Mouse (Mus musculus) stomach, postnatal 0 days (tissue): Measurements from ENCODE around the gene Slc41a2. TPM values are rescaled to one million over a fixed set of nuclear protein-coding genes. Genes with fewer than 3 reads are reported as not detected.

ENCODE experiments used
- ATAC-seq: fragments of 200-750 bp; cut with Nextera tagmentation; 2 replicates; pipeline ENCODE4 v1.8.0; 2017; ENCODE audit not compliant: low FRiP score, low TSS enrichment
- DNase-seq: peaks from one replicate; pipeline ENCODE4 v3.0.0-alpha.2; 2016; ENCODE audit warnings: low spot score
- H3K27ac ChIP-seq: fragments of 300-500 bp; sonication (generic); replicated peaks from 2 replicates; pipeline ENCODE4 v1.5.1; 2014; ENCODE audit warnings: mild to moderate bottlenecking, control low read depth
- H3K27me3 ChIP-seq: fragments of 300-500 bp; sonication (generic); 2 replicates; pipeline ENCODE4 v1.6.1; 2014; ENCODE audit warnings: low read length; ENCODE audit not compliant: control insufficient read depth, insufficient read depth
- H3K36me3 ChIP-seq: fragments of 300-500 bp; sonication (generic); 2 replicates; pipeline ENCODE4 v1.6.1; 2014; ENCODE audit warnings: low read length, mixed read lengths; ENCODE audit not compliant: control insufficient read depth, insufficient read depth
- H3K4me1 ChIP-seq: fragments of 300-500 bp; sonication (generic); replicated peaks from 2 replicates; pipeline ENCODE4 v1.6.1; 2014; ENCODE audit warnings: antibody characterized with exemption; ENCODE audit not compliant: control insufficient read depth, insufficient read depth
- H3K4me2 ChIP-seq: fragments of 300-500 bp; sonication (generic); replicated peaks from 2 replicates; pipeline ENCODE4 v1.6.1; 2014; ENCODE audit warnings: low read depth, mild to moderate bottlenecking, control low read depth, moderate library complexity
- H3K4me3 ChIP-seq: fragments of 300-500 bp; sonication (generic); 2 replicates; pipeline ENCODE4 v1.5.1; 2014; ENCODE audit warnings: low read depth, low read length, control low read depth
- H3K9ac ChIP-seq: fragments of 300-500 bp; sonication (generic); 2 replicates; pipeline ENCODE4 v1.6.1; 2014; ENCODE audit warnings: mild to moderate bottlenecking, low read length, control low read depth, mixed read lengths
- H3K9me3 ChIP-seq: fragments of 300-500 bp; sonication (generic); 2 replicates; pipeline ENCODE4 v1.6.1; 2016; ENCODE audit warnings: low read length; ENCODE audit not compliant: control insufficient read depth
- CTCF ChIP-seq: IDR thresholded peaks from 2 replicates; pipeline ENCODE4 v1.5.1; 2016; ENCODE audit warnings: antibody characterized with exemption, low read depth, mild to moderate bottlenecking, moderate library complexity
- EP300 ChIP-seq: optimal IDR thresholded peaks from 2 replicates; pipeline ENCODE3; 2016; ENCODE audit warnings: antibody characterized with exemption
- WGBS: fragments of 180-500 bp; shearing (Covaris S2); extraction: QIAGEN DNeasy Blood & Tissue Kit; methylation state at CpG from one replicate; pipeline ENCODE4 v1.1.7; 2014; 5-methylcytosine and 5-hydroxymethylcytosine counted together
- polyA plus RNA-seq: library from polyadenylated mRNA; unstranded; fragments of >200 nt; fragmentation: Nextera tagmentation; extraction: Ambion mirVana; gene quantifications from 2 replicates; pipeline ENCODE4 v1.2.1, GENCODE M21; 2015

The Slc41a2 gene
- polyA plus RNA-seq, 1 experiment from 2014 or later: 0.92 TPM

DNA sequence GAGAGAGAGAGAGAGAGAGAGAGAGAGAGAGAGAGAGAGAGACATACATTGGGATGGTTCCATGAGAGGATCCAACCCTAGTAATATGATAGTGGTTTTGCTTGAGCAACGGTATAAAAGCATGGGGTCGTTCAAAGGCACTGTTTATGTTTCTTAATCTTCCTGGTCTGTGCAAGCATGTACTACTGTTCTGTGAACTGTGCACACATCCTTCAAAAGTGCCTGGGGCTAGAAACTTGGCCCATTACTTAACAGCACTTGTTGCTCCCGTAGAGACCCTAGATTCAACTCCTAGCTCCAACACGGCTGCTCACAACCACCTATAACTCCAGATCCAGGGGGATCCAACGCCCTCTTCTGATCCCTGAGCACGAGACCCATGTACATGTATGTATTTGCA lies 17.3 kb downstream of the Slc41a2 start:
- ATAC-seq: no peak
- Histone ChIP-seq H3K4me2 (no peak overlapping the region), H3K9me3 (no peaks in the 10 kb centered on the region), H3K4me3 (no peak overlapping the region), H3K4me1 (no peaks in the 10 kb centered on the region), H3K27me3 (no peaks in the 10 kb centered on the region), H3K9ac (no peak overlapping the region), H3K36me3 (no peaks in the 10 kb centered on the region), H3K27ac (no peak overlapping the region)
- WGBS: 65% methylated on average over 6 of the region's 6 CpGs
- no peak for DNase-seq
- no peak for TF ChIP-seq EP300
- no peak for TF ChIP-seq CTCF

DNA sequence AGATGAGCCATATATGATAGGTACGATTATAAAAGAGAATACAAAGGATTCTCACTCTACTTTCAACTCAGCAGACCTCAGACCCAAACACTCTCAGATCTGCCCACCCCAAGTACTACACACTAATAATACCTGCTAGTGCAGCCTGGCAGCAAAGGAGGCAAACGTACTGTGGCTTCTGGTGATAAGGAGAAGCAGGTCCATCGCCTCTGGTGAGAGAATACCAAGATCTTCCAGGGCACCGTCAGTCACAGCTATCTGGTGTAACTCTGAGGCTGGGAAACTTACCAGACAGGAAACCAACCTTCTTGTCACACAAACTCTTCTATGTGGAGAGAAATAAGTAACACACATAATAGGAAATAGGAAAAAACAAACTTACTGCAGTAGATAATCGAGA lies 24.6 kb downstream of the Slc41a2 start:
- no peaks in the 10 kb centered on the region for H3K9me3 ChIP-seq
- H3K4me2 ChIP-seq: no peak overlapping the region
- no peak for ATAC-seq
- WGBS: 78% methylated on average over 5 of the region's 5 CpGs
- no peaks in the 10 kb centered on the region for H3K4me1 ChIP-seq
- no peak overlapping the region for H3K9ac ChIP-seq
- no peak overlapping the region for H3K27ac ChIP-seq
- H3K36me3 ChIP-seq: no peaks in the 10 kb centered on the region
- no peak overlapping the region for H3K4me3 ChIP-seq
- TF ChIP-seq CTCF: no peak
- no peak for TF ChIP-seq EP300
- H3K27me3 ChIP-seq: no peaks in the 10 kb centered on the region
- DNase-seq: no peak

DNA sequence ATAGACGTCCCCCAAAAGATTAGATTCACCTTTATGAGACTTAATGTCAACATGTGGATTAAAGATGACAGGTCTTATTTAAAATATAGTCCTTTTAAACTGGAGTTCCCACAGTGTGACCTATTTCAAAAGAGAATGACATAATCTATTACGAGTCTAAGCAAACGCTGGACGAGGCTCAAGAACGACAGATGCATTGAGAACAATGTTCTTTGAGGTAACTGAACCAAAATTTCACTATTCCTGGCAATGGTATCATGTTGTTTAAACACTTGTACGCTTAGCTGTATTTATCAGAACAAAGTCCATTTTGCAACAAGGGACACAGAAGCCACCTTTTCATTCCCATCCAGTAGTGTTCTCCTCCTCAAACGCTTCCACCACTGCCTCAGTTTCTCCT lies 27.3 kb downstream of the Slc41a2 start:
- H3K4me1 ChIP-seq: no peaks in the 10 kb centered on the region

DNA sequence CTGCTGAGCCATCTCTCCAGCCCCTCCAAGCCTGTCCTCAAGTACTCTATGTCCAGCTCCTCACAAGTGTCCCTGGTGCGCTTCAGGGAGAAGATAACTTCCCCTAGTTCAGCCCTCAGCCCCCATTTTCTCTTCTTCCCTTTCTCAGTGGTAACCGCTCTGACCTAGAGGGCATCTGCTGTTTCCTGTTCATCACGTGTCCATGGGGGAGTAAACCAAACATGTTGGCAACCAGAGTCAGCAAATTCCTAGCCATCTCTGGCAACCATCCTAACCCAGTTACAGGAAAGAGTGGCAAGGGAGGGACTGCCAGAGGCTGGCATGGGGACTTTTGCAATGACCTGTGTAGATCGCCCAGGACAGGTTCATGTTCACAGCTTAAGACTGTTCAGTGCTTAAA lies 36.0 kb downstream of the Slc41a2 start:
- H3K4me2 ChIP-seq: no peak overlapping the region
- no peaks in the 10 kb centered on the region for H3K4me1 ChIP-seq
- 70% methylated on average over 4 of the region's 4 CpGs for WGBS

More for the DNA sequence above, 27.3 kb downstream of the Slc41a2 start:
- Histone ChIP-seq H3K27me3 (no peaks in the 10 kb centered on the region), H3K4me2 (no peak overlapping the region), H3K9ac (no peak overlapping the region), H3K27ac (no peak overlapping the region), H3K9me3 (no peaks in the 10 kb centered on the region), H3K4me3 (no peak overlapping the region), H3K36me3 (no peaks in the 10 kb centered on the region)
- WGBS: 26% methylated on average over 7 of the region's 7 CpGs
- DNase-seq: no peak
- ATAC-seq: no peak
- TF ChIP-seq EP300 (no peak), CTCF (no peak)

DNA sequence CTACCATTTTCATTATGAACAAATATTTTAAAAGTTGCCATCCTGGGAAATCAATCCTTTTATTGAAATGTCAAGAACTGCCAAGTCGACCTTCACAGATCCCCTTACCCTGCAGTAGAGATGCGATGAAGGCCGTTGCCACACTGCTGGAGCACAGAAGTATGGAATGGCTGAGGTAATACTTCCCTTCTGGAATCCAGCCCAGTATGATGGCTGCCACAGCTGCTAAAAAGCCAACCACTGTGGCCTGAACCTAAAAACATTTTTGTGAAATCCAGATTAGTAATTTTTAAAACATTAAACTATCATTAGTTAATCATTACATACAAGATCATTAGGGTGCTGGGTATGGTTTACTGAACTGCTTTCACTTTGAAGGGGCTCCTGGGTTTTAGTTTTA lies 36.6 kb downstream of the Slc41a2 start:
- Histone ChIP-seq H3K27ac (no peak overlapping the region), H3K4me1 (no peaks in the 10 kb centered on the region), H3K36me3 (no peaks in the 10 kb centered on the region), H3K27me3 (no peaks in the 10 kb centered on the region), H3K9ac (no peak overlapping the region), H3K4me2 (no peak overlapping the region), H3K4me3 (no peak overlapping the region), H3K9me3 (no peaks in the 10 kb centered on the region)
- no peak for ATAC-seq
- 61% methylated on average over 3 of the region's 3 CpGs for WGBS
- no peak for DNase-seq
- no peak for TF ChIP-seq CTCF
- TF ChIP-seq EP300: no peak

More for the DNA sequence above, 36.0 kb downstream of the Slc41a2 start:
- H3K9ac ChIP-seq: no peak overlapping the region
- no peaks in the 10 kb centered on the region for H3K9me3 ChIP-seq
- DNase-seq (no peak), ATAC-seq (no peak)
- no peaks in the 10 kb centered on the region for H3K27me3 ChIP-seq
- TF ChIP-seq EP300 (no peak), CTCF (no peak)
- H3K36me3 ChIP-seq: no peaks in the 10 kb centered on the region
- H3K27ac ChIP-seq: no peak overlapping the region
- no peak overlapping the region for H3K4me3 ChIP-seq

DNA sequence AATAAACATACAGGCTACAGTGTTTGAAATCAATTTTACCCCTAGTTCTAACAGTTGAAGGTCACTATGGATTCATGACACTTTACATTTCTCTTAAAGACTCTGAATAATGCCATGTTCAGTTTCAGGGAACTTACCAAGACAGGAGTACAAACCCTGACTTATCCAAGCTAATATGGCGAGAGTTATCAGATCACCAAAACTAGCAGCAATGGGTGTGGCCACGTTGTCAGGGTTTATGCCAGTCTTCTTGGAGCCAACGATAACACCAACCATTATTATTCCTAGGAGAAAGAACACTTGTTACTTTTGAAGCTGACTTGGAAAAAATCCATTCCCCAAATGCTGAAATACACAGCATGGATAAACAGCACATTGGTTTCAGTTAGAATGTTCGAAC lies 40.7 kb downstream of the Slc41a2 start:
- no peak overlapping the region for H3K9ac ChIP-seq
- H3K27me3 ChIP-seq: no peaks in the 10 kb centered on the region
- no peak overlapping the region for H3K27ac ChIP-seq
- no peaks in the 10 kb centered on the region for H3K4me1 ChIP-seq
- ATAC-seq: no peak
- H3K4me3 ChIP-seq: no peak overlapping the region
- H3K9me3 ChIP-seq: no peaks in the 10 kb centered on the region
- WGBS: 46% methylated on average over 4 of the region's 4 CpGs
- TF ChIP-seq EP300 (no peak), CTCF (no peak)
- no peaks in the 10 kb centered on the region for H3K36me3 ChIP-seq
- H3K4me2 ChIP-seq: no peak overlapping the region
- DNase-seq: no peak
